Mouse (Mus musculus) layer of hippocampus, postnatal 14 days (tissue): ENCODE results near the gene Rnf111. TPM values are rescaled to one million over a fixed set of nuclear protein-coding genes. Genes with fewer than 3 reads are reported as not detected.

ENCODE experiments used
- DNase-seq, 2 experiments: peaks; one replicate each; pipeline ENCODE4 v3.0.0; 2021 to 2022; ENCODE audit warnings: low spot score in 2 of 2, mixed read lengths in 1 of 2
- microRNA-seq, 2 experiments: library from miRNA; unstranded; fragments of <30 nt; microRNA quantifications; one replicate each; pipeline ENCODE4 v1.2.0; 2021
- total RNA-seq, 2 experiments: library from RNA; stranded (reverse); gene quantifications; 2 replicates each; pipeline ENCODE4 v1.2.3; 2021

Gene Rnf111
- total RNA-seq, 2 experiments from 2014 or later: 38.0 TPM

DNA sequence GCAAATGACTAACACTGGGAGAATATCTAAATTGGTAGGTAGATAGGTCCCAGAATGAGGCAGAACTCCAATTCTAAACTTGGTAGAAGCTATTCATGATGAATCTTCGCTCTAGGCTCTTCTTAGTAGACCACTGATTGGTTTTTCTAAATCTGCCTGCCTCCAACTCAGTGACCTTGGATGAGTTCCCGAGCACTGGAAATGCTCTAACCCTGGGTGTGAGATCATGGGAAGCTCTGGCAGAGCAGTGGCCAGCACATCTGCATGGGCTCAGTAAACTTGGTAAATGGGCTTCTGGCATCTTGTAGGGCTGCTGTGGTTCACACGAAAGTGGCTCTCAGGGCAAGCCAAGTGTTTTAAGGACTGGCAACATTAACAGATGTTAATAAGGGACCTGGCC is 96.9 kb downstream of the Rnf111 start:
- no peak for DNase-seq

GRCm38 (mm10) chr9:70401937-70402539 is 101.5 kb downstream of the Rnf111 start:
- DNase-seq: peak in 1 of 2 experiments; percentile 22

DNA sequence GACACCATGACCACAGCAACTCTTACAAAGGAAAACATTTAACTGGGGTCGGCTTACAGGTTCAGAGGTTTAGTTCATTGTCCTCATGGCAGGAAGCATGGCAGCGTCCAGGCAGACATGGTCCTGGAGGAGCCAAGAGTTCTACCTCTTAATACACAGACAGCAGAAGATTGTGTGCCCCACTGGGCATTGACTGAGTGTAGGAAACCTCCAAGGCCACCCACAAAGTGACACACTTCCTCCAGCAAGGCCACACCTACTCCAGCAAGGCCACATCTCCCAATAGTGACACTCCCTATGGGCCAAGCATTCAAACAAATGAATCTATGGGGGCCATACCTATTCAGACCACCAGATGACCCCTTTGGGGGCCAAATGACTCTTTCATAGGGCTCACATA is 107.4 kb downstream of the Rnf111 start:
- DNase-seq: no peak

DNA sequence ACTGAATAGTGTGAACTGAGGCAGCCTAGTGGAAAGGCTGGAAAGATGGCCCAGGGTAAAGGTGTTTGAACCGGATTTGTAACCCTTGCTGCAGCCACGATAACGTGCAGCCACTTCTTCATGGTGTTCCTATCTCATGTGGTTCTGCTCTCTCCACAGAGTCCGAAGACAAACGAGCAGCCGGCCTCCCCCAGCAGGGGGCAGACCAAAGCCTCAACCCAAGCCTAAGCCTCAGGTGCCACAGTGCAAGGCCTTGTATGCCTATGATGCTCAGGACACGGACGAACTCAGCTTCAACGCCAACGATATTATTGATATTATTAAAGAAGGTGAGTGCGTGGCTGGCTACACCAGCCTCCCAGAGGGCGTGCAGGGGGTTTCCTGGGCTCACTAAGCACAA is 107.9 kb downstream of the Rnf111 start:
- DNase-seq: no peak

- DNase-seq: peak; percentile 54 to 77
Observed at GRCm38 (mm10) chr9:70392563-70392907, 111.0 kb downstream of the Rnf111 start.

DNA sequence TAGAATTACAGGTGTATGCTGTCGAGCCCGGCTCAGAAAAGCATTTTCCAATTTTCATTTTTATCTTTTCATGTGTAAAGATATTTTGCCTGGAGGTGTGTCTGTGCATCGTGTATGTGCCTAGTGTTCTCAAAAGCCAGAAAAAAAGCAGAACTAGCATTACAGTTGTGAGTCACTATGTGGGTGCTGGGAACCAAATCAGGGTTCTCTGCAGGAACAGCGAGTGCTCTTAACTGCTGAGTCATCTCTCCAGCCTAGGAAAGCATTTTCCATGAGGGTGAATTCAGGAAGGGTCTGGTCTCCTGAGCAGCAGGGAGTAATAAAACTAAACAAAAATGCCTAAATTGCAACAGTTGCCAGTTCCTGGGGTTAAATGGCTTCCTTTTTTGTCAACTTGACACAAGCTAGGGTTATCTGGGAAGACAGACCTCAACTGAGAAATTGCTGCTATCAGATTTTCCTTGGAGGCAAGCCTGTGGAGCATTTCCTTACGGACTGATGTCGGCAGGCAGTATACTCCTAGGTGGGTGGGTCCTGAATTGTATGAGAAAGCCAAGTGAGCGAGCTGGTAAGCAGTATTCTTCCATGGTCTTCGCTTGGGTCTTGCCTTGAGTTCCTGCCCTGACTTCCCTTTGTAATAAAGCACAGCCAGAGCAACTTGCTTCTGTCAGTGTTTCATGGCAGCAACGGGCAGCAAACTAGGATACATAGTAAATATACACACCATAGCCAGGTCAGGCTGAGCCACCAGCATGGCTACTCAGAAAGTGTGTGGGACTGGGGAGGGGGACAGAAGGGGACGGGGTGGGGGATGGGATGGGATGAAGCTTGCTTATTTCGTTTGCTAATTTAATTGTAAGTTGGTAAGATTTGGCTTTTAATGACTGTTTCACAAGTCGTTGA is 111.6 kb downstream of the Rnf111 start:
- DNase-seq: no peak

GRCm38 (mm10) chr9:70391042-70391441 is 112.5 kb downstream of the Rnf111 start:
- no peak for DNase-seq

DNA sequence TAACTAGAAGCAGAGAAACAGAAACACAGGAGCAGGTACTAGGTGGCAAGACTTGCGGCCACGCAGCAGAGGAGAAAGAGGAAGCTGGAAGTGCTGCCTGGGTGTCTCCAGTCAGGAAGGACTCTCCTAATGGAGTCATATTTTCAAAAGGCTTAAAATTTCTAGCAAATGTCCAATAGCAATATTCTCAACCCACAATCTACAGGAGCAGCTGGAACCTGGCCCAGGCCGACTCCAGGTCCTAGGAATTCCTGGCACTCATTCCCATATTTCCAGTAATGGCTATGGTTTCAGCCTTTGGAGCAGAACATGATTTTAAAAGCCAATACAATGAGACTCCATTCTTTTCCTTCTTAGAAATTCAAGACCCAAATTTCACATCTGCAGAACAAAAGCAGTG is 114.0 kb downstream of the Rnf111 start:
- DNase-seq: no peak

DNA sequence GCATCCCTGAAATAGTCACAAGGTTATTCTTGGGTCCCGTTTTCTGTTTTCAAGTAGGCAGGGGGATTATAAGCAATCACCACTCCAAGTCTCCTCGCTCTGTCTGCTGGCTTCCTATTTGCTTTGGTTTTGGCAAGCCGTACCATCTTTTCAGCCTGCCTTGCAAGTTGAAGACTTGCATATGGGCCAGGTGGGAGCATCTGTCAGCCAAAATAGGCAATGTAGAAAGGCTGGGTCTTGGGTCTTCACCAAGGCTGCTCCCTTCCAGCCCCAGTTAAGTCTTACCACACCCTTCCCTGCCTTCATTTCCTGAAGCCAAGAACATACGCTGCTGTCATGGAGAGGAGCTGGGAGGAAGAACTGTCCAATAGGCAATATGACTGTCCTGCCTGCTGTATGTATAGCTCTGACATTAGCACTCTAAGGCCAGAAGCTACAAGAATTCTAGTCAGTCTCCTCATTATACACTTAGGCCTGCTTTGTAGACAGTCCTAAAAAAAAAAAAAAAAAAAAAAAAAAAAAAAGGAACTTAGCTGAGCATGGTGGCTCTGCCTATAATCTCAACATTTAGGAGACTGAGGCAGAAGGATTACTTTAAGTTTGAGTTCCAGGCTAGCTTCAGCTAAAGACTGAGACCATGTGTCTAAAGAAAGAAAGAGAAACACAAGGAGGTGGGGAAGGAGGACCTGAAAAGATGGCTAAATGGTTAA is 116.0 kb downstream of the Rnf111 start:
- no peak for DNase-seq

GRCm38 (mm10) chr9:70384958-70385728 is 118.4 kb downstream of the Rnf111 start:
- DNase-seq: no peak

DNA sequence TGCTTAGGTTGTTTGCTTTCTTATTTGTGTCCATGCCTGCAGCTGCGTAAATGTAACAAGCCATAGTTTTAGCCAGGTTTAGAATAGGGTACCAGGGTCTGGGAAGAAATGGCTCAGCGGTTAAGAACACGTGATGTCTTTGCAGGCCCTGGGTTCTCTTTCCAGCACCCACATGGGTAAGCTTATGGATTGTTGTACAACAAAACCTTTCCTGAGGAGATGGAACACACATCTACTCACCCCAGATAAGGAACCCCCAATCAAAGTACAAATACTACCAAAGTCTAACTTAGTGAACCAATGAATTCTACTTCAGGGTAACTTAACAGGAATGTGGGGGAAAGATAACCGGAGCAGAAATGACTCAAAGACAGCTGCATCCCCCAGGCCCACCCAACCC is 119.0 kb downstream of the Rnf111 start:
- DNase-seq: no peak

GRCm38 (mm10) chr9:70383750-70384149 is 119.8 kb downstream of the Rnf111 start:
- DNase-seq: no peak

DNA sequence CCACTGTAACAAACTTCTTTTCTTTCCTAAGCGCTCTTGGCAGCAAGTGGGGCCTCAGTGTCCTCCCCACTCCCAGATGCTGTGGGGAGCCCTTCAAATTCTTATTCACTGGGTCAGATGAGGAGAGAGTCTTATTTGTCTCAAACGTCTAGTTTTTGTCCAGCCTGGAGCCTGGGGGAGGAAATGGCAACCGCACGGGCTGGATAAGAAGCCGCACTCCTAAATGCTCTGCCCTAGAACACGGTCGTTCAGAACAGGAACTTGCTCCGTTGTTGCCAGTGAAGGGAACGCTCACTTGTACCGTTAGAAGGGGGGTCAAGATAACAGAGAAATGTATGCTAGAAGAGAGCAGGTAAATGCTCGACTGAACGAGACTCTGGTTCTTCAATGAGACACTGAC is 121.4 kb downstream of the Rnf111 start:
- DNase-seq: no peak

- DNase-seq: no peak
Observed at GRCm38 (mm10) chr9:70379502-70380467, 123.7 kb downstream of the Rnf111 start.

Small RNA genes within 50 kb of the gene (microRNA-seq; reads per million reads assigned to microRNA genes)
- gene Mir5626: 0.57 to 0.68 reads per million in 2 experiments

Other genes starting within 250 kb of the Rnf111 start
- 1 to 10 TPM; 2.3 to 2.4 TPM for gene Ccnb2, start 82.2 kb downstream of the Rnf111 start, total RNA-seq
- gene Sltm, start 39.0 kb upstream of the Rnf111 start, total RNA-seq: 10 to 100 TPM; 44.0 to 47.0 TPM
- gene Gm10642, start 152.5 kb upstream of the Rnf111 start, total RNA-seq: 1 to 10 TPM; 1.2 to 2.0 TPM
- 10 to 100 TPM; 32.1 to 32.8 TPM for gene Mindy2, start 153.4 kb upstream of the Rnf111 start, total RNA-seq
- gene Adam10, start 175.3 kb upstream of the Rnf111 start, total RNA-seq: 10 to 100 TPM; 67.9 to 69.1 TPM